Mouse (Mus musculus) cerebellum, adult 2 months (tissue): ENCODE data around the gene Sirpa.

Experiments
- CTCF ChIP-seq: fragments of 200-500 bp; IDR thresholded peaks from 2 replicates; pipeline ENCODE4 v1.5.1; 2011; ENCODE audit warnings: low read depth, mild to moderate bottlenecking, control low read depth, low read length, moderate library complexity, borderline replicate concordance; ENCODE audit not compliant: insufficient read depth
- POLR2A ChIP-seq: fragments of 200-500 bp; IDR thresholded peaks from 2 replicates; pipeline ENCODE4 v1.6.1; 2011; ENCODE audit warnings: low read length, control low read depth, borderline replicate concordance; ENCODE audit not compliant: insufficient read depth

DNA sequence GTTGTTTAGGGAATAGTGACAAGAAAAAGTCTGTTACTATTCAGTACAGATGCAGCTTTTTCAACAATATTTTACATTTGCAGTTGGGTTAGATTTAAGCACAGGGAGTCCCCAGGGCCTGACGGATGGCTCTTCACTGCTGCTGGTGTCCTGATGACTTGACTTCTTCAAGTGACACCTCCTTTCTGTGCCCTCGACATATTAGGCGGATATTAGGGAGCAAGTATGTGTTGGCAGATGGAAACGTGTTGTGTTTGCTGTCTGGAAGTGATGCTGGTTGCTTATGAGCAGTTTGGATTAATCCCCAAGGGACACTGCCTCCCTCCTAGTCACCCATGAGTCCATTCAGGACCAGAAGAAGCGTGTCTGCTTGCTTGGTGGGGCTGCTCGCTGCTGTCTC lies 21.3 kb downstream of the Sirpa start:
- TF ChIP-seq CTCF: no peak
- TF ChIP-seq POLR2A: no peak
